Mouse (Mus musculus) erythroblast, embryonic 14.5 days (primary cell): ENCODE data around the gene Syn1. TPM values are rescaled to one million over a fixed set of nuclear protein-coding genes. Genes with fewer than 3 reads are reported as not detected.
A peak's percentile ranks its signal among the peaks of the same experiment; 100 is the strongest.

ENCODE experiments used
- H3K27me3 ChIP-seq: 2 replicates; pipeline ENCODE4 v1.6.1; 2012; ENCODE audit warnings: inconsistent platforms; ENCODE audit not compliant: control insufficient read depth
- H3K36me3 ChIP-seq: 2 replicates; pipeline ENCODE4 v1.6.1; 2012; ENCODE audit warnings: mild to moderate bottlenecking, inconsistent platforms; ENCODE audit not compliant: control insufficient read depth
- H3K4me1 ChIP-seq: 2 replicates; pipeline ENCODE4 v1.6.1; 2012; ENCODE audit warnings: inconsistent platforms; ENCODE audit not compliant: control insufficient read depth
- H3K4me3 ChIP-seq: replicated peaks from 2 replicates; pipeline ENCODE3; 2012; ENCODE audit warnings: moderate library complexity, mild to moderate bottlenecking, inconsistent platforms
- H3K9me3 ChIP-seq: 2 replicates; pipeline ENCODE4 v1.6.1; 2012; ENCODE audit warnings: low read length, inconsistent platforms, mixed read lengths; ENCODE audit not compliant: control insufficient read depth
- GATA1 ChIP-seq: IDR thresholded peaks from 2 replicates; pipeline ENCODE4 v1.6.1; 2012; ENCODE audit warnings: low read length, inconsistent platforms, mixed read lengths
- TAL1 ChIP-seq: IDR thresholded peaks from 3 replicates; pipeline ENCODE4 v1.6.1; 2012; ENCODE audit warnings: low read length, inconsistent platforms, mixed read lengths
- polyA plus RNA-seq: library from polyadenylated mRNA; stranded (reverse); fragments of >175 nt; gene quantifications from 2 replicates; pipeline ENCODE4 v1.2.3, GENCODE M21; 2012

The Syn1 gene
- polyA plus RNA-seq, 1 experiment, result not detected

GRCm38 (mm10) chrX:20828934-20829333 is 91.9 kb downstream of the Syn1 start:
- Histone ChIP-seq H3K27me3 (no peaks in the 10 kb centered on the region), H3K36me3 (no peaks in the 10 kb centered on the region), H3K9me3 (no peaks in the 10 kb centered on the region), H3K4me1 (no peaks in the 10 kb centered on the region), H3K4me3 (no peak overlapping the region)
- TF ChIP-seq TAL1, result no peak
- no peak for TF ChIP-seq GATA1

GRCm38 (mm10) chrX:20819708-20820426 is 100.9 kb downstream of the Syn1 start:
- Histone ChIP-seq H3K36me3 (no peaks in the 10 kb centered on the region), H3K27me3 (no peaks in the 10 kb centered on the region), H3K4me1 (peaks cover 9% of the 10 kb centered on the region), H3K4me3 (peak overlapping the region; percentile 18), H3K9me3 (no peaks in the 10 kb centered on the region)
- no peak for TF ChIP-seq GATA1

GRCm38 (mm10) chrX:20819204-20819628 is 101.6 kb downstream of the Syn1 start:
- Histone ChIP-seq H3K36me3 (no peaks in the 10 kb centered on the region), H3K4me3 (peak overlapping the region; percentile 18), H3K27me3 (no peaks in the 10 kb centered on the region), H3K9me3 (no peaks in the 10 kb centered on the region), H3K4me1 (peaks cover 9% of the 10 kb centered on the region)
- TF ChIP-seq TAL1 (no peak), GATA1 (no peak)

- no peaks in the 10 kb centered on the region for H3K36me3 ChIP-seq
- H3K4me3 ChIP-seq, result no peak overlapping the region
- peaks cover 9% of the 10 kb centered on the region for H3K4me1 ChIP-seq
- TF ChIP-seq TAL1, result no peak
- no peak for TF ChIP-seq GATA1
- H3K9me3 ChIP-seq, result no peaks in the 10 kb centered on the region
- no peaks in the 10 kb centered on the region for H3K27me3 ChIP-seq
Measured at GRCm38 (mm10) chrX:20816974-20817373, 103.8 kb downstream of the Syn1 start.

Other genes starting within 250 kb of the Syn1 start
- gene Cdk16, start 233.1 kb downstream of the Syn1 start, polyA plus RNA-seq, result 21.2 and 23.7 TPM in 2 replicates
- 0.04 and 0.11 TPM in 2 replicates for gene Usp11, start 217.1 kb downstream of the Syn1 start, polyA plus RNA-seq
- gene Araf, start 123.2 kb downstream of the Syn1 start, polyA plus RNA-seq, result 1.1 and 3.3 TPM in 2 replicates
- gene Timp1, start 50.8 kb downstream of the Syn1 start, polyA plus RNA-seq, result not detected in 2 replicates
- 1.6 and 1.9 TPM in 2 replicates for gene Cfp, start 10.6 kb upstream of the Syn1 start, polyA plus RNA-seq
- gene Elk1, start 29.6 kb upstream of the Syn1 start, polyA plus RNA-seq, result 0.11 and 0.17 TPM in 2 replicates
- gene Uxt, start 41.0 kb upstream of the Syn1 start, polyA plus RNA-seq, result 1.6 and 2.8 TPM in 2 replicates
- 0.01 TPM in 1 of 2 replicates, not detected in the other for gene Zfp182, start 141.3 kb upstream of the Syn1 start, polyA plus RNA-seq
- gene Spaca5, start 147.4 kb upstream of the Syn1 start, polyA plus RNA-seq, result not detected in 2 replicates
- gene Zfp300, start 168.5 kb upstream of the Syn1 start, polyA plus RNA-seq, result not detected in 2 replicates
- gene Ssxa1, start 194.8 kb upstream of the Syn1 start, polyA plus RNA-seq, result not detected in 2 replicates